Mouse (Mus musculus) ES-E14 (cell line): Measurements from ENCODE around the gene Klf3. TPM values are rescaled to one million over a fixed set of nuclear protein-coding genes. Genes with fewer than 3 reads are reported as not detected.

Source experiments
- DNase-seq: peaks from one replicate; pipeline ENCODE4 v3.0.0-alpha.2; 2013; ENCODE audit warnings: low read depth, low spot score
- H3K27ac ChIP-seq: 2 replicates; pipeline ENCODE4 v1.5.1; 2012; ENCODE audit warnings: low read depth, mild to moderate bottlenecking, low read length, moderate library complexity, mixed read lengths; ENCODE audit not compliant: poor library complexity, insufficient read depth, severe bottlenecking
- H3K36me3 ChIP-seq: 2 replicates; pipeline ENCODE4 v1.6.1; 2012; ENCODE audit warnings: mild to moderate bottlenecking, low read length, moderate library complexity, mixed read lengths; ENCODE audit not compliant: control insufficient read depth, poor library complexity, insufficient read depth, severe bottlenecking
- H3K4me1 ChIP-seq, 2 experiments: fragments of 150-350 bp in 1 of 2; sonication (generic) in 1 of 2; 2 replicates each; pipeline ENCODE4 v1.6.1; 2012; ENCODE audit warnings: low read length in 2 of 2, mild to moderate bottlenecking in 1 of 2, mixed read lengths in 1 of 2; ENCODE audit not compliant: control insufficient read depth in 2 of 2, insufficient read depth in 2 of 2, poor library complexity in 1 of 2
- H3K4me3 ChIP-seq, 2 experiments: fragments of 150-350 bp in 1 of 2; sonication (generic) in 1 of 2; 2 replicates each; pipeline ENCODE4 v1.5.1; 2012; ENCODE audit warnings: low read length in 2 of 2, low read depth in 1 of 2, mild to moderate bottlenecking in 1 of 2, mixed read lengths in 1 of 2; ENCODE audit not compliant: insufficient read depth in 1 of 2, poor library complexity in 1 of 2, severe bottlenecking in 1 of 2
- H3K9ac ChIP-seq: 2 replicates; pipeline ENCODE4 v1.6.1; 2012; ENCODE audit warnings: low read depth, mild to moderate bottlenecking, low read length, mixed read lengths; ENCODE audit not compliant: poor library complexity, insufficient read depth, severe bottlenecking
- H3K9me3 ChIP-seq: fragments of 150-350 bp; sonication (generic); 2 replicates; pipeline ENCODE4 v1.6.1; 2012; ENCODE audit warnings: low read depth, mild to moderate bottlenecking, low read length; ENCODE audit not compliant: control insufficient read depth, insufficient read depth
- CHD2 ChIP-seq: IDR thresholded peaks from 2 replicates; pipeline ENCODE4 v1.6.1; 2014; ENCODE audit warnings: mild to moderate bottlenecking, low read depth, low read length, inconsistent platforms
- HCFC1 ChIP-seq: IDR thresholded peaks from 2 replicates; pipeline ENCODE4 v1.6.1; 2012; ENCODE audit warnings: low read length, inconsistent platforms, borderline replicate concordance; ENCODE audit not compliant: insufficient read depth
- MAFK ChIP-seq: IDR thresholded peaks from 2 replicates; pipeline ENCODE4 v1.6.1; 2014; ENCODE audit warnings: mild to moderate bottlenecking, low read depth, low read length, inconsistent platforms; ENCODE audit not compliant: insufficient read depth
- ZC3H11A ChIP-seq: IDR thresholded peaks from 2 replicates; pipeline ENCODE4 v1.6.1; 2012; ENCODE audit warnings: low read depth, mild to moderate bottlenecking, inconsistent platforms, low read length, borderline replicate concordance
- ZNF384 ChIP-seq: IDR thresholded peaks from 2 replicates; pipeline ENCODE4 v1.6.1; 2012; ENCODE audit warnings: low read depth, low read length, inconsistent platforms
- in situ Hi-C, 2 experiments: fragments of 600-800 bp; cut with MboI; formaldehyde crosslinking; loops; one replicate each; pipeline ENCODE4 v1.15.1; 2025; ENCODE audit warnings: low sequenced_read_pairs in 2 of 2, inconsistent platforms in 1 of 2; ENCODE audit not compliant: unreplicated experiment in 2 of 2
- total RNA-seq: library from RNA; depleted of rRNA; stranded (reverse); fragments of 300-350 nt; gene quantifications from 2 replicates; pipeline ENCODE4 v1.2.3, GENCODE M21; 2012

The Klf3 gene
- total RNA-seq, 1 experiment, result 22.9 TPM

DNA sequence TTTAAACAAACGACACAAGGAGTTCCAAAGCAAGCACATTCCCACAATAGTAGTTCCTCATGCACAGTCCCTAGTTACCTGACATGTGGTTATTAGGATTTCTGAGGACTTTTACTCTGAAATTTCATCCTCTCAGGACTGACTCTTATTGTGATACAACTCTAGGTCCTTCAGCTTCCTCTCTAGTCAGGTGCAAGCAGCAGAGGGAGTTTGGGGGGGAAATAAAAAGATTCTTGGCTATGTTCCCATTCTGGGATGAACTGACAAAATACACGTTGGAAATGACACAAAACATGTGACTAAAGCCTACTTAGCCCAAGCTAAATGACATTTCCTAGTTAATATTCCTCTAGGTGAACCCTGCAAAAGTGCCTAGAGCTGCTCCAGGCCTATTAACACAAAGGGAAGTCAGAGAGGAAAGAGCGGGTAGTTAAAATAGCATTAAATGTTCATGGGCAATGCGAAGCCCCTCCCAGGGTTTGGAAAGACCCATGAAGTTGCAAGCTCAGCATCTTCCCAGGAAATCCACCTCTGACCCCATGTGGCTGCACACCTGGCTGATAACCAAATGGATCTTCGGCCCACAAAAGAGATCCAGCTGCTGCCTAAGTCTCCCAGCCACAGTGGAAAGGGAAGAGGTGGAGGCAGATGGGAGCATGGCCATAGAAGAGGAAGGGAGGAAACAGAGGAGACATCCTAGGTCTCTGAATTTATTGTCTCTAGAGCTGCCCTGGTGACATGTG, 49.6 kb downstream of the Klf3 start:
- no peak for DNase-seq
- Histone ChIP-seq H3K9me3 (no peaks in the 10 kb centered on the region), H3K36me3 (no peaks in the 10 kb centered on the region), H3K4me1 (no peaks in the 10 kb centered on the region), H3K27ac (no peak overlapping the region), H3K4me3 (no peak overlapping the region), H3K9ac (no peak overlapping the region)
- in situ Hi-C loops, result no loop called here
- TF ChIP-seq MAFK (peak; percentile 82), HCFC1 (no peak), ZNF384 (no peak)

- no peak overlapping the region for H3K27ac ChIP-seq
- no peaks in the 10 kb centered on the region for H3K9me3 ChIP-seq
- H3K36me3 ChIP-seq, result no peaks in the 10 kb centered on the region
- in situ Hi-C loops, result no loop called here
- H3K4me3 ChIP-seq, result no peak overlapping the region
- no peak for DNase-seq
- TF ChIP-seq HCFC1 (no peak), ZC3H11A (no peak), ZNF384 (no peak), CHD2 (no peak), MAFK (no peak)
- H3K4me1 ChIP-seq, result no peaks in the 10 kb centered on the region
- H3K9ac ChIP-seq, result no peak overlapping the region
Observed at GRCm38 (mm10) chr5:64853421-64853820, 50.2 kb downstream of the Klf3 start.

DNA sequence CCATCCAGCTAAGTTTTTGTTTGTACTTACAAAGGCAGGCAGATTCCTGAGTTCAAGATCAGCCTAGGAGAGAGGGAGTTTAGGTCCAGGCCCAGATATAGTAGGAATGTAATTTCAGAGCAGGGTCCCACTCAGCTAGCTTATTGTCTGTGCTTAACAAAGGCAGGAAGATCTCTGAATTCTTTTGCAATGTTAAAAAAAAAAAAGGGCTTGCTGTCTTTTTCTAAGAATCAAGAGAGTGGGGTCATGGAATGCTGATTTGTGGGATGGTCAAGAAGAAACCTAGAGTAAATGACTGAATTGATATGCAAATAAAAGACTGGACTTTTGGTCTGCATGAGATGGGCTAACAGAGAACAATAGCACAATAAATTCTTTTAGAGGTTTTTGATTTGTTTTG, 52.0 kb downstream of the Klf3 start:
- Histone ChIP-seq H3K9me3 (no peaks in the 10 kb centered on the region), H3K36me3 (no peaks in the 10 kb centered on the region), H3K4me3 (no peak overlapping the region), H3K9ac (no peak overlapping the region), H3K27ac (no peak overlapping the region), H3K4me1 (peaks cover 0 to 2% of the 10 kb centered on the region in 2 experiments; a peak in 1 of 4 replicates)
- in situ Hi-C loops, result no loop called here
- DNase-seq, result no peak
- peak; percentile 67; the same call in 1 of the 2 replicates for TF ChIP-seq ZNF384
- no peak for TF ChIP-seq HCFC1

- peaks cover 17 to 25% of the 10 kb centered on the region in 2 experiments for H3K4me1 ChIP-seq
- H3K36me3 ChIP-seq, result no peaks in the 10 kb centered on the region
- TF ChIP-seq ZC3H11A (no peak), MAFK (no peak), CHD2 (no peak), ZNF384 (no peak), HCFC1 (no peak)
- H3K4me3 ChIP-seq, result no peak overlapping the region
- in situ Hi-C loops, result loop anchor here in 1 of 2 experiments (10.0 kb wide), 2 partner anchors 276 to 476 kb away; no protein-coding TSS in a partner anchor
- H3K9ac ChIP-seq, result no peak overlapping the region
- no peaks in the 10 kb centered on the region for H3K9me3 ChIP-seq
- DNase-seq, result no peak
- peak overlapping the region; percentile 76; the same call in 1 of the 2 replicates for H3K27ac ChIP-seq
Observed at GRCm38 (mm10) chr5:64860900-64861470, 57.8 kb downstream of the Klf3 start.
